ENCODE assay signal across 25 mouse cellular contexts in the genomic region with DNA sequence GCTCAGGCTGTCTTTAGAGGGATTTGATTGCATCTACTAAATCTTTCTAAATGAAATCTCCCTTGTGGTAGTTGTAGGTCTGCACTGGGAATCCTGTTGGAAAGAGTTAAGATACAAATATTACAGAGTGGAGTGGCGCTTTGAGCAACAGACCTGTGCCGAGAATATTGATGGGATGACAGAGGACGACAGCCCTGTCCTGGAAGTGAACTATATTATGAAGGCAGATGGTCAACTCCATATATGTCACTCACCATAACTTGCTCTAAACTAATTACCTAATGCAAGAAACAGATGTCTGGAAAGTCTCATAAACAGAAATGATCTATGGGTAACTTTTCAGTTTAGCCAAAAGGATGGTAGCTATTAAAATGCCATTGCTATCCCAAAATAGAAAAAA. TPM values are rescaled to one million over a fixed set of nuclear protein-coding genes. Genes with fewer than 3 reads are reported as not detected.
"Had no signal": no experiment of that assay in that cellular context is flagged by ENCODE, and none has a peak within 500 bp of the region (broad histone marks: within the 10 kb centered on the region; RNA-seq: fewer than 3 reads in every experiment).

No protein-coding gene starts in this region.

- H3K27me3 ChIP-seq: kidney, embryonic 15.5 days; limb, embryonic 15.5 days; midbrain, embryonic 13.5 days; neural tube, embryonic 13.5 days had no signal

- H3K4me1 ChIP-seq: limb, embryonic 15.5 days; midbrain, embryonic 10.5 days had no signal

- H3K27ac ChIP-seq: kidney, embryonic 15.5 days; left cerebral cortex, adult 2 months; limb, embryonic 15.5 days; liver, embryonic 14.5 days; macrophage; midbrain, embryonic 10.5 days; midbrain, embryonic 13.5 days; neural tube, embryonic 13.5 days; stomach, postnatal 0 days had no signal

- DNase-seq: kidney, adult 2 months; kidney, postnatal 14 days; layer of hippocampus, postnatal 36 days; liver, postnatal 0 days; lung, embryonic 14.5 days; retina, postnatal 1 day; thymus, postnatal 25 days had no signal

- ATAC-seq: intestine, postnatal 0 days; liver, postnatal 0 days; lung, postnatal 0 days; midbrain, embryonic 13.5 days; midbrain, embryonic 16.5 days had no signal

- H3K4me3 ChIP-seq: kidney, embryonic 15.5 days; left cerebral cortex, adult 2 months; limb, embryonic 15.5 days; midbrain, embryonic 10.5 days; midbrain, embryonic 13.5 days; myocyte; neural tube, embryonic 13.5 days had no signal

- H3K9ac ChIP-seq: kidney, embryonic 15.5 days; limb, embryonic 15.5 days; liver, embryonic 14.5 days; liver, postnatal 0 days; lung, embryonic 14.5 days; midbrain, embryonic 13.5 days; neural tube, embryonic 13.5 days had no signal

- H3K4me2 ChIP-seq: kidney, embryonic 15.5 days; limb, embryonic 15.5 days; liver, embryonic 11.5 days; lung, embryonic 14.5 days; midbrain, embryonic 13.5 days; neural tube, embryonic 13.5 days had no signal

- H3K36me3 ChIP-seq: kidney, embryonic 15.5 days; limb, embryonic 15.5 days; midbrain, embryonic 10.5 days; midbrain, embryonic 13.5 days; neural tube, embryonic 13.5 days had no signal

- H3K9me3 ChIP-seq: kidney, embryonic 15.5 days; limb, embryonic 15.5 days; midbrain, embryonic 10.5 days; midbrain, embryonic 13.5 days; neural tube, embryonic 13.5 days had no signal

RNA-seq across cellular contexts. Expression of a gene that starts 39.5 kb away (rescaled TPM):
- polyA plus RNA-seq: intestine, embryonic 14.5 days; intestine, postnatal 0 days; kidney, adult 2 months; liver, embryonic 11.5 days; liver, embryonic 14.5 days; liver, postnatal 0 days; lung, embryonic 14.5 days; lung, postnatal 0 days; macrophage; small intestine, adult 2 months; spleen, adult 2 months; stomach, postnatal 0 days; thymus, postnatal 0 days had no signal
